Mouse (Mus musculus) lung, postnatal 4 days (tissue): ENCODE data around the gene Fli1.

Experiments used
- DNase-seq, 2 experiments: peaks; one replicate each; pipeline ENCODE4 v3.0.0; 2021

Gene Fli1

GRCm38 (mm10) chr9:32549462-32550384 lies 7.1 kb upstream of the Fli1 start:
- no peak for DNase-seq

- DNase-seq: no peak
Observed at GRCm38 (mm10) chr9:32546731-32547130, 4.1 kb upstream of the Fli1 start.

- DNase-seq: peak; percentile 45 to 57
Observed at GRCm38 (mm10) chr9:32544731-32545661, 2.3 kb upstream of the Fli1 start.

- peak in 1 of 2 experiments; percentile 49 for DNase-seq
Observed at GRCm38 (mm10) chr9:32543923-32544575, 1.4 kb upstream of the Fli1 start.

GRCm38 (mm10) chr9:32543040-32543581 lies 450 bp upstream of the Fli1 start:
- no peak for DNase-seq

- peak; percentile 75 to 86 for DNase-seq
Observed at GRCm38 (mm10) chr9:32541223-32541901, 1.3 kb downstream of the Fli1 start.

GRCm38 (mm10) chr9:32540406-32541222 lies 2.0 kb downstream of the Fli1 start:
- peak; percentile 56 to 65 for DNase-seq

GRCm38 (mm10) chr9:32540061-32540405 lies 2.6 kb downstream of the Fli1 start:
- DNase-seq: peak in 1 of 2 experiments; percentile 62

- DNase-seq: peak in 1 of 2 experiments; percentile 53
Observed at GRCm38 (mm10) chr9:32539321-32539761, 3.3 kb downstream of the Fli1 start.

GRCm38 (mm10) chr9:32538124-32538523 lies 4.5 kb downstream of the Fli1 start:
- DNase-seq: no peak

GRCm38 (mm10) chr9:32537706-32538105 lies 5.0 kb downstream of the Fli1 start:
- no peak for DNase-seq

GRCm38 (mm10) chr9:32535201-32535955 lies 7.3 kb downstream of the Fli1 start:
- DNase-seq: no peak

- no peak for DNase-seq
Observed at GRCm38 (mm10) chr9:32534025-32534615, 8.5 kb downstream of the Fli1 start.

GRCm38 (mm10) chr9:32531588-32531987 lies 11.1 kb downstream of the Fli1 start:
- DNase-seq: no peak

GRCm38 (mm10) chr9:32530975-32531374 lies 11.7 kb downstream of the Fli1 start:
- DNase-seq: no peak

- DNase-seq: no peak
Observed at GRCm38 (mm10) chr9:32530188-32530587, 12.5 kb downstream of the Fli1 start.

- DNase-seq: peak in 1 of 2 experiments; percentile 29
Observed at GRCm38 (mm10) chr9:32529594-32529993, 13.1 kb downstream of the Fli1 start.

GRCm38 (mm10) chr9:32527329-32527728 lies 15.3 kb downstream of the Fli1 start:
- DNase-seq: no peak

GRCm38 (mm10) chr9:32525787-32526186 lies 16.9 kb downstream of the Fli1 start:
- DNase-seq: no peak
